Mouse (Mus musculus) liver, postnatal 0 days (tissue): Measurements from ENCODE around the gene Mrps33. TPM values are rescaled to one million over a fixed set of nuclear protein-coding genes. Genes with fewer than 3 reads are reported as not detected.

Source experiments
- ATAC-seq: fragments of 200-750 bp; cut with Nextera tagmentation; 2 replicates; pipeline ENCODE4 v1.8.0; 2017; ENCODE audit warnings: mild to moderate bottlenecking, moderate library complexity
- DNase-seq: peaks from one replicate; pipeline ENCODE4 v3.0.0-alpha.2; 2016
- H3K27ac ChIP-seq: fragments of 300-500 bp; sonication (generic); 2 replicates; pipeline ENCODE4 v1.5.1; 2014; ENCODE audit warnings: antibody characterized with exemption, moderate library complexity, mild to moderate bottlenecking, low read depth
- H3K27me3 ChIP-seq: fragments of 300-500 bp; sonication (generic); 2 replicates; pipeline ENCODE4 v1.6.1; 2014; ENCODE audit warnings: low read length, control low read depth, mixed read lengths; ENCODE audit not compliant: insufficient read depth
- H3K36me3 ChIP-seq: fragments of 300-500 bp; sonication (generic); replicated peaks from 2 replicates; pipeline ENCODE4 v1.6.1; 2014; ENCODE audit warnings: mild to moderate bottlenecking, control low read depth, low read length, moderate library complexity, mixed read lengths; ENCODE audit not compliant: insufficient read depth
- H3K4me1 ChIP-seq: fragments of 300-500 bp; sonication (generic); 2 replicates; pipeline ENCODE4 v1.6.1; 2014; ENCODE audit warnings: antibody characterized with exemption, mild to moderate bottlenecking, control low read depth; ENCODE audit not compliant: insufficient read depth
- H3K4me2 ChIP-seq: fragments of 300-500 bp; sonication (generic); 2 replicates; pipeline ENCODE4 v1.6.1; 2014; ENCODE audit warnings: low read depth, mild to moderate bottlenecking, low read length, moderate library complexity, mixed read lengths
- H3K4me3 ChIP-seq: fragments of 300-500 bp; sonication (generic); 2 replicates; pipeline ENCODE4 v1.5.1; 2014; ENCODE audit warnings: low read depth, low read length
- H3K9ac ChIP-seq: fragments of 300-500 bp; sonication (generic); replicated peaks from 2 replicates; pipeline ENCODE4 v1.6.1; 2014; ENCODE audit warnings: mild to moderate bottlenecking, moderate library complexity
- H3K9me3 ChIP-seq: fragments of 300-500 bp; sonication (generic); 2 replicates; pipeline ENCODE4 v1.6.1; 2016; ENCODE audit warnings: mild to moderate bottlenecking, control low read depth, low read length, mixed read lengths
- CTCF ChIP-seq: sonication (generic); IDR thresholded peaks from 2 replicates; pipeline ENCODE4 v1.5.1; 2016; ENCODE audit warnings: antibody characterized with exemption, low read depth
- EP300 ChIP-seq: IDR thresholded peaks from 2 replicates; pipeline ENCODE4 v1.6.1; 2016; ENCODE audit warnings: antibody characterized with exemption, low read depth, mild to moderate bottlenecking
- WGBS: fragments of 180-500 bp; shearing (Covaris S2); extraction: QIAGEN DNeasy Blood & Tissue Kit; methylation state at CpG from one replicate; pipeline ENCODE4 v1.1.7; 2014; ENCODE audit not compliant: insufficient replicate concordance; 5-methylcytosine and 5-hydroxymethylcytosine counted together
- polyA plus RNA-seq: library from polyadenylated mRNA; unstranded; fragments of >200 nt; fragmentation: Nextera tagmentation; extraction: Ambion mirVana; gene quantifications from 2 replicates; pipeline ENCODE4 v1.2.1, GENCODE M21; 2015

Mrps33 gene
- 90.9 and 100.0 TPM in 2 replicates for polyA plus RNA-seq

DNA sequence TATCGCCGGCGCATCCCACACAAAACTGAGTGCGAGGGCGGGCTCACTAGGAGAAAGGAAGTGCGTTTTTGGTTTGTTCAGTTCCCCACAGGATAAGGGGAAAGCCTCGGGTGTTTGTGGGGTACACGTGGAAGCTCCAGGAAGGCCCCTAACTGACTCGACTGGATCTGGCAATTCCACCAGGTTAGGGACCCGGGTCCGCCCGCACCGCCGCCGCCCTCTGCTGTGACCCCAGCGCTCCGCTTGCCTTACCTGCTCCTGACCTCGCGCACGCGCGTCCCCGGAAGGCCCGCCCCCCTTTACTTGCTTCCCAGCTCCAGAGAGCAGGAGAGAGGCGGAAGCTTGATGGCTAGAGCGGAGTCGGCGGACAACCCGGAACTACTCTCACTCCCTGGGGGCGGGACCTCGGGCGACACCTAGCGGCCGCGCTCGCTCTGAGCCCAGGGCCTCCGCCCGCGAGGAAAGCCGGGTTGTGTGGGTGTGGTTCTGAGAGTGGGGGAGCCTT, at the start of gene Mrps33:
Gene Mrps33 (minus strand): TSS at position 377 of the 505 bp plus-strand sequence.
- TF ChIP-seq EP300 (0 out of 2 replicates have a peak, but pooled peaks have one; percentile 35), CTCF (peak; percentile 100)
- peak within 1 kb of the TSS; percentile 81 for H3K27ac ChIP-seq
- H3K36me3 ChIP-seq, result no peaks in the 10 kb centered on the region
- H3K4me3 ChIP-seq, result peak within 1 kb of the TSS; percentile 82
- ATAC-seq (peak; percentile 100), DNase-seq (peak; percentile 98)
- H3K4me1 ChIP-seq, result peaks cover 8% of the 10 kb centered on the region
- no peaks in the 10 kb centered on the region for H3K9me3 ChIP-seq
- H3K4me2 ChIP-seq, result peak within 1 kb of the TSS; percentile 73
- H3K9ac ChIP-seq, result peak within 1 kb of the TSS; percentile 72
- no peaks in the 10 kb centered on the region for H3K27me3 ChIP-seq
- WGBS, result under 1% methylated on average over 39 of the region's 40 CpGs

DNA sequence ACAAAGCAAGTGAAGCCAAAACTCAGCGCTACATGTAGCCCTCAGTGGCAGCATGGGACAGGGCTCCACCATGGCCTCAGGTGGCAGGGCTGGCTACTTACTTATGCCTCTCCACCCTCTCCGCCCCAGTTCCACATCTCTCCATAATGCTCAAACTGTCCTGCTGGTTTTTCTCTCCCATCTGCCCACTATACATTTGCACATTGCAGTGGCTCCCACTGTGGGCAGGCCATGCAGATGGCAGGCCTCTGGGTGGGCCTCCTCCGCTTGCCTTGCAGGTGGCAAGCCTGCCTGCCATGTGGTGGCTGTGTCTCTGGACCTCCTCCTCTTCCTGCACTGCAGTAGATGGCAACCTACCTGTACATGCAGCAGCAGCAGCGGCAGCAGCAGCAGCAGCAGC, 38.9 kb upstream of the Mrps33 start:
- no peak overlapping the region for H3K4me3 ChIP-seq
- no peaks in the 10 kb centered on the region for H3K27me3 ChIP-seq
- no peak overlapping the region for H3K4me2 ChIP-seq
- no peak overlapping the region for H3K9ac ChIP-seq
- TF ChIP-seq CTCF (no peak), EP300 (no peak)
- 90% methylated on average over 4 of the region's 4 CpGs for WGBS
- DNase-seq (no peak), ATAC-seq (no peak)
- H3K27ac ChIP-seq, result no peak overlapping the region
- H3K36me3 ChIP-seq, result no peaks in the 10 kb centered on the region
- no peaks in the 10 kb centered on the region for H3K4me1 ChIP-seq
- no peaks in the 10 kb centered on the region for H3K9me3 ChIP-seq

- H3K4me3 ChIP-seq, result no peak overlapping the region
- no peak overlapping the region for H3K4me2 ChIP-seq
- H3K4me1 ChIP-seq, result no peaks in the 10 kb centered on the region
- TF ChIP-seq CTCF, result peak; percentile 52
- TF ChIP-seq EP300, result no peak
- H3K36me3 ChIP-seq, result no peaks in the 10 kb centered on the region
- no peak for DNase-seq
- 20% methylated on average over 7 of the region's 7 CpGs for WGBS
- H3K9ac ChIP-seq, result no peak overlapping the region
- no peak for ATAC-seq
- no peaks in the 10 kb centered on the region for H3K9me3 ChIP-seq
- H3K27ac ChIP-seq, result no peak overlapping the region
- no peaks in the 10 kb centered on the region for H3K27me3 ChIP-seq
Measured at GRCm38 (mm10) chr6:39848766-39849165, 38.0 kb upstream of the Mrps33 start.

DNA sequence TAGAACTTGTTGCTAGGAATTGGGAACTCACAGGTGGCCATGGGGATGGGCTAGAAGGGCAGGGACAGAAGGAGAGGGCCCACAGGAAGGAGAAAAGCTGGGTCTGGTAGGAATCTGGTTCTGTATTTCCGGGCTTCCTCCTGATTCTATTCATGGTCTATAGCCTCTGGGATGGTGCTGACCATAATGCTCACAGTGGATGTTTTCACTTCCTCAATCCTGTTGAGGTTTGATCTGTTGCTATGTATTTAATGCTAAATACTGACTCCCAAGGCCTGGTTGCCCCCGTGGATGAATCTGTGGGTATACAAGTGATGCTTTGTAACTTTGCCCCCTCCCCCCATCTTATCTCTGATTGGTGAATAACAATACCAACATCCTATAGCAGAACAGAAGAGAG, 36.8 kb upstream of the Mrps33 start:
- no peak for DNase-seq
- WGBS, result 54% methylated on average over 2 of the region's 2 CpGs
- H3K4me2 ChIP-seq, result no peak overlapping the region

DNA sequence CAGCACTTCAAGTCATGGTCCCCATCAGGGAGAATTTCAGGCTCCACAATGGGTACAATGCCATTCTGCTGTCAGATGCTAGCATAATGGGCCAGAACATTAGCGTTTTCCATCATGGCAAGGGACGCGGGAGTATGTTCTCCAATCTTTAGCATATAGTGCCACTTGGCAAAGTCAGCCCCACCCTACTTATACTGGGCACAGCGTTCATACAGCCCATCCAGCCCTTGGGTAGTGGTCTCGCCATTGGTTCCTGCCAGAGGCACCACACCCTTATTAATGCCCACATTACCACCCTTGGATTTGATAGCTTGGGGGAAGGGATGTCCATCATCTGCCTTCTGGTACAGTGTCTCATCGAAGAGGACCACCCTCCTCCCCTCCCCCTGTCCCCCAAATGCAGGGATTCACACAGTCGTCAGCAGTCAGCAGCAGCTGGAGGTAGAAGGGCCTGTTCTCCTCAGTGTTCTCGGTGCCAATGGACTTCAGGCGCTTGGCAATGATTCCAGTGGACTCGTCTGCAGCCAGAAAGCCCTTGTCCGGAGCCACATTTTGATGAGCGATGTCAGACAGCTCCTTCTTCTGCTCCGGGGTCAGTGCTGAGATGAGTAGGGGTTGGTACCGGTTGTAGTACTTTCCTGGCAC, 33.0 kb upstream of the Mrps33 start:
- no peaks in the 10 kb centered on the region for H3K36me3 ChIP-seq
- H3K9ac ChIP-seq, result no peak overlapping the region
- TF ChIP-seq CTCF, result no peak
- no peak for TF ChIP-seq EP300
- H3K4me3 ChIP-seq, result no peak overlapping the region
- WGBS, result 79% methylated on average over 14 of the region's 14 CpGs
- no peaks in the 10 kb centered on the region for H3K9me3 ChIP-seq
- no peak overlapping the region for H3K4me2 ChIP-seq
- no peaks in the 10 kb centered on the region for H3K4me1 ChIP-seq
- H3K27me3 ChIP-seq, result no peaks in the 10 kb centered on the region
- no peak for DNase-seq
- no peak overlapping the region for H3K27ac ChIP-seq
- ATAC-seq, result no peak

More for the DNA sequence above, 36.8 kb upstream of the Mrps33 start:
- H3K9me3 ChIP-seq, result no peaks in the 10 kb centered on the region
- H3K4me1 ChIP-seq, result no peaks in the 10 kb centered on the region
- no peaks in the 10 kb centered on the region for H3K36me3 ChIP-seq
- no peak overlapping the region for H3K27ac ChIP-seq
- no peaks in the 10 kb centered on the region for H3K27me3 ChIP-seq
- ATAC-seq, result no peak
- H3K4me3 ChIP-seq, result no peak overlapping the region
- no peak overlapping the region for H3K9ac ChIP-seq
- TF ChIP-seq CTCF (no peak), EP300 (no peak)

DNA sequence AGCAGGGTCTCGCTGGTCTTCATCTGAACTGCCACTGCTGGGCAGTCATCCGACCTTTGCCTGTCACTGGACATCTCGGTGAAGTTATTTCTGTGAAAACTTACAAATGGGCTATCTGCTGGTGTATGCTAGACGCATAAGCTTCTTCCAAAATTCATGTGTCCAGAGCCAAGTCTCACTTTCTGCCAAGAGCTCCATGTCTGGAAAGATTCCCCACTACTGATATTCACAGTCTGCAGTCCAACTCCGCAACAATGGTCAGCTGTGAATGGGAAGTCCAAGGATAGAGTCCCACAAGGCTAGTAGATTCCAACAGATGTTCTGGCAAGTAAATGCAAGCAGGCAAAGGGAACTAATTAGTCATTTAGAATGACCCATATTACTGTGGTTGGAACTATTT, 17.9 kb upstream of the Mrps33 start:
- WGBS, result 71% methylated on average over 5 of the region's 5 CpGs
- Histone ChIP-seq H3K4me2 (no peak overlapping the region), H3K9me3 (no peaks in the 10 kb centered on the region), H3K27me3 (no peaks in the 10 kb centered on the region), H3K4me3 (no peak overlapping the region), H3K4me1 (no peaks in the 10 kb centered on the region), H3K36me3 (no peaks in the 10 kb centered on the region), H3K9ac (no peak overlapping the region), H3K27ac (no peak overlapping the region)
- DNase-seq (no peak), ATAC-seq (no peak)
- TF ChIP-seq EP300 (no peak), CTCF (no peak)
